Mouse (Mus musculus): ENCODE data around the gene Iars2. TPM values are rescaled to one million over a fixed set of nuclear protein-coding genes. Genes with fewer than 3 reads are reported as not detected.

The Iars2 gene
- polyA plus RNA-seq, 1 experiment from 2014 or later = 20.2 TPM

DNA sequence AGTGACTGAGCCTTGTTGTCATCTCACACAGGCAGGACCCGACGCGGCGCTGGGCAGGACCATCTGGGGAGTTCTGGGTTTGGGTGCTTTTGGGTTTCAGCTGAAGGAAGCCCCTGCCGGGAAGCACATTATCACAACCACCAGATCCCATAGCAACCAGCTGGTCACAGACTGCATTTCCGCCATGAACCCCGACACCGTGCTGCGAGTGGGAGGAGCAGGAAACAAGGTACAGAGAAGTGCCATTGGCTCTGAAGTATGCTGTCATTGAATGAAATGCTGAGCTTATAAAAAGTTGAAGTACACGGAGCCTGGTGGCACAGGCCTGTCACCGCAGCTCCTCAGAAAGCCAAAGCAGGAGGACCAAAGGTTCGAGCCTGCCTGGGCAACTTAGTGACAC is 23.0 kb upstream of the Iars2 start:
- Histone ChIP-seq H3K9me3 (no peaks in the 10 kb centered on the region), H3K4me3 (no peak overlapping the region), H3K27ac (no peak overlapping the region), H3K4me1 (no peaks in the 10 kb centered on the region), H3K27me3 (replicated peaks) (no peaks in the 10 kb centered on the region), H3K9ac (no peak overlapping the region), H3K36me3 (replicated peaks) (peaks cover 65% of the 10 kb centered on the region), H3K4me2 (no peak overlapping the region)
- WGBS = 91% methylated on average over 12 of the region's 12 CpGs
- no peak for ATAC-seq (replicated peaks)

DNA sequence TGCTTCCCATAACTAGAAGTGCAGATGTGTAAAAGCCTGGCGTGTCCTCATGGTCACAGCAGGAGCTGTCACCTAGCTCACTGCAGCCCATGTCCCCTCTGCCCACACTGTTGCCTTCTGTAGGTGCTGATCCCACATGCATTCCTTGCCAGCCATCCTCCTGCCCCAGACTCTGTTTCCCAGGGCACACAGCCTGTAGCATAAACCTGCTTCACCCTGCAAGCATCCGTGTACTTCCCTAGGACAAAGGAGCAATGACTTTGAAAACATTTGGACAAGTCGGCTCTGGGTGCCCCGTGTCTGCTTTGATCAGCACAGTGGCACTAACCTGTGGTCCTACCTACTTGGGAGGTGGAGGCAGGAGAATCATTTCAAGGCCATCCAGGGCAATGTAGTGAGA is 21.4 kb upstream of the Iars2 start:
- H3K27ac ChIP-seq = no peak overlapping the region
- 94% methylated on average over 4 of the region's 4 CpGs for WGBS
- H3K9ac ChIP-seq = no peak overlapping the region
- H3K36me3 ChIP-seq (replicated peaks) = peaks cover 68% of the 10 kb centered on the region
- no peaks in the 10 kb centered on the region for H3K27me3 ChIP-seq (replicated peaks)
- H3K4me1 ChIP-seq = no peaks in the 10 kb centered on the region
- no peak overlapping the region for H3K4me2 ChIP-seq
- H3K9me3 ChIP-seq = no peaks in the 10 kb centered on the region
- no peak for ATAC-seq (replicated peaks)
- H3K4me3 ChIP-seq = no peak overlapping the region

DNA sequence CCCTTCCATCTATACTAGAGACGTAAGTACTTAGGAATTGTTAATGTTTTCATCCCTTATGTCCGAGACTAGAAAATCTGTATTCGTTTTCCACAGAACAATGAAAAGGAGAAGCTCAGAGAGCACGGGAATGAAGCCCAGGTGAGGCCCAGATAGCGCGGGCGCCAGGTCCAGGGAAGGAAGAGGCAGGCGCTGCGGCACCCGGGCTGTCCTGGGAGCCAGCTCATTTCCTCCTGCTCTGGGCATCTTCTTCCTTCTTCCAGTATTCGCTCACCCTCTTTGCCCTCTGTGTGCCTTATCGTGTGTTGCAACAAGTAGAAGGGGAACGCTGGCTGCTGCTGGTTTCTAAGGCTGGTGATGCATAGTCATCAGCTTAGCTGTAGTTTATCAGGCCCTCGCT is 20.5 kb upstream of the Iars2 start:
- 95% methylated on average over 14 of the region's 14 CpGs for WGBS
- Histone ChIP-seq H3K4me3 (no peak overlapping the region), H3K9me3 (no peaks in the 10 kb centered on the region), H3K27me3 (replicated peaks) (no peaks in the 10 kb centered on the region), H3K4me2 (no peak overlapping the region), H3K27ac (no peak overlapping the region), H3K9ac (no peak overlapping the region), H3K36me3 (replicated peaks) (peaks cover 69% of the 10 kb centered on the region), H3K4me1 (no peaks in the 10 kb centered on the region)
- ATAC-seq (replicated peaks) = no peak

DNA sequence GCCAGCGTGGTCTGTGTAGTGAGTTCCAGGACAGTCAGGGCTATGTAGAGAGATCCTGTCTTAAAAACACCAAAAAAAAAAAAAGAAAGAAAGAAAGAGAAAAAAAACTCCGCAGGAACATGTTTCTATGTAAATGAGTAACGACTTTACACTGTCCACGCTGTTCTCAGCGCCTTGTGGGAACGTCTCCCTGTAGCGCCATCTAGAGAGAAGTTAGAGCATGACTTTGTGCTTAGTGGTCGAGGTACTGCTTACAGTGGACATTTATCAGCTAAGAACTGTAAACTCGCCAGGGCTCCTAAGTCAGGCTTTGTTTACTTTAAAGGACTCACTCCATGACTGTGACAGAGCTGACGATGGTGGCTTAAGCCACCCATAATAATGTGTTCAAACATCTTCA is 17.0 kb upstream of the Iars2 start:
- H3K9ac ChIP-seq = no peak overlapping the region
- H3K36me3 ChIP-seq (replicated peaks) = peaks cover 85% of the 10 kb centered on the region
- H3K4me2 ChIP-seq = no peak overlapping the region
- H3K27ac ChIP-seq = no peak overlapping the region
- H3K9me3 ChIP-seq = no peaks in the 10 kb centered on the region
- no peak for ATAC-seq (replicated peaks)
- no peak overlapping the region for H3K4me3 ChIP-seq
- H3K27me3 ChIP-seq (replicated peaks) = no peaks in the 10 kb centered on the region
- 82% methylated on average over 10 of the region's 10 CpGs for WGBS
- H3K4me1 ChIP-seq = no peaks in the 10 kb centered on the region

DNA sequence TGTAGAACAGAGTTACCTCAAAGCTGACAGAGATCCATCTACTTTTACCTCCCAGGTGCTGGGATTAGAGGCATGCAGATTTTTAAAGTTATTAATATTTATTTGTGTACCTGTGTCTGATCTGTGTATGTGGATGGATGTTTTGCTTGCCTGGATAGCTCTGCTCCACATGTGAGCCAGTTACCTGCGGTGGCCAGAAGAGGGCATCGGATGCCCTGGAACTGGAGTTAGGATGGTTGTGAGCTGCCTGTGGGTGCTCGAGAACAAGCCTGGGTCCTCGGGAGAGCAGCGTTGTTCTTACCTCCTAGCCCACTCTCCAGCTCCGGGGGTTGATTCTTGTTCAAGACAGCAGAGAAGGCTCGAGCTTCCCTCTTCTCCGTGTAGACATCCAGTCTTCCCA is 14.2 kb upstream of the Iars2 start:
- no peaks in the 10 kb centered on the region for H3K4me1 ChIP-seq
- no peak for ATAC-seq (replicated peaks)
- no peak overlapping the region for H3K9ac ChIP-seq
- 84% methylated on average over 8 of the region's 8 CpGs for WGBS
- H3K27ac ChIP-seq = no peak overlapping the region
- H3K4me2 ChIP-seq = no peak overlapping the region
- no peaks in the 10 kb centered on the region for H3K27me3 ChIP-seq (replicated peaks)
- H3K36me3 ChIP-seq (replicated peaks) = peaks cover 73% of the 10 kb centered on the region
- H3K4me3 ChIP-seq = no peak overlapping the region
- no peaks in the 10 kb centered on the region for H3K9me3 ChIP-seq

DNA sequence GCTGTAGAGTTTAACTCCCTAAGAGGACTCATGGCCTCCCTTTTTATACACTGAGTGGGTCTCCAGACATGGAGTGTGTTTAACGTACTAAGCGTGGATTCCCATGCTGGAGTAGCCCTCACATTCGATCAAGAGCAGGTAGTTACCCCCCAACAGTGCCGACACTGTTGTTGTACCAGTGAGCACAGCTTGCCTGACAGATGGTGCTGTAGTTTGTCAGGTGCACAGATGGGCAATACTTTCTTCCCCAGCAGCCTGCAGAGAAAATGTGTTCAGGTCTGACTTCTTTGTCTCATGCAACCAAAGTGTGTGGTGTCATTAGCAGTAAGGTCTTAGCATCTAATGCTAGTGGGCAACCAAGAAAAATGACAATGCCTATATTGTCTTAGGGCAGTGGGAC is 13.2 kb upstream of the Iars2 start:
- Histone ChIP-seq H3K27me3 (replicated peaks) (no peaks in the 10 kb centered on the region), H3K4me3 (no peak overlapping the region), H3K4me1 (no peaks in the 10 kb centered on the region), H3K4me2 (no peak overlapping the region), H3K36me3 (replicated peaks) (peaks cover 63% of the 10 kb centered on the region), H3K27ac (no peak overlapping the region), H3K9me3 (no peaks in the 10 kb centered on the region), H3K9ac (no peak overlapping the region)
- ATAC-seq (replicated peaks) = no peak
- WGBS = 96% methylated on average over 4 of the region's 4 CpGs

DNA sequence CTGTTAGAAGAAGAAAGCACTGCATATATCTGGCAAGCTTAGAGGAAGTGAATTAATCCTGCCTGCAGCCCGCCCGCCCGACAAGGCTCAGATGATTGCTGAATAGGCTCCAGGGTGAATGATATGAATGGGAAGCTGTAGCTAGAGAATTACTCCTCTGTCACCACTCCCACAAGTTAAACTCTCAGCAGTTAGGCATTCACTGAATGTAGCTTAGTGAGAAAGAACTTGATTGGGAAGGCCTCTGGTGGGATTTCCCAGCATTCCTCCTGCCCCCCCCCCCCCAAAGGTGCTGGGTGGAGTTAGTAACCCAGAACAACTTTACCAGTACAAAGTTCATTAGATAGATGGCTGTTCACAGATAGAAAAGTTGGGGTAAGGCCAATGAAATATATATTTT is 7.3 kb upstream of the Iars2 start:
- no peak for ATAC-seq (replicated peaks)
- no peak overlapping the region for H3K27ac ChIP-seq
- no peaks in the 10 kb centered on the region for H3K9me3 ChIP-seq
- no peaks in the 10 kb centered on the region for H3K27me3 ChIP-seq (replicated peaks)
- H3K9ac ChIP-seq = no peak overlapping the region
- peaks cover 29% of the 10 kb centered on the region for H3K4me1 ChIP-seq
- H3K36me3 ChIP-seq (replicated peaks) = peaks cover 13% of the 10 kb centered on the region
- no peak overlapping the region for H3K4me2 ChIP-seq
- WGBS = 16% methylated on average over 3 of the region's 3 CpGs
- H3K4me3 ChIP-seq = no peak overlapping the region

DNA sequence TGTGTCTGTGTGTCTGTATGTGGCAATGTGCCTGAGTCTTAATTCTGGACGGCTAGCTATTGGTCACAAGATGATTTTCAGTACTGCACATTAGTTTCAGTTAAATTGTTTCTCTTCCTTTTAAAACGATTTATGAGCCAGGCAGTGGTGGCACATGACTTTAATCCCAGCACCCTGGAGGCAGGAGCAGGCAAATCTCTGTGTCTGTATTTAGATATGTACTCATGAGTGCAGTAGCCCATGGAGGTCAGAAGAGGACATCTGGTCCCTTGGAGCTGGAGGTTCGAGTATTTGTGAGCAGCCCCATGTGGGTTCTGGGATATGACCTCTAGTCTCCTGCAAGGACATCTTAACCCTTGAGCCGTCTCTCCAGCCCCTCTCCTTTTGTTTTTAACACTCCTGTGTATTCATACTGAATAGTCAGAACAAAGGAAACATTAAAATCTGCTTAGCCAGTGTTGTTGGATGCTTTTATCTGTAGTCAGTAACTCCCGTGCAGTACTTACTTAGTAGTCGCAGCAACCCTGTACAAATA is 6.1 kb upstream of the Iars2 start:
- no peak overlapping the region for H3K4me3 ChIP-seq
- no peak for ATAC-seq (replicated peaks)
- no peak overlapping the region for H3K9ac ChIP-seq
- H3K4me1 ChIP-seq = peaks cover 34% of the 10 kb centered on the region
- no peak overlapping the region for H3K4me2 ChIP-seq
- no peaks in the 10 kb centered on the region for H3K27me3 ChIP-seq (replicated peaks)
- H3K27ac ChIP-seq = no peak overlapping the region
- WGBS = 67% methylated on average over 6 of the region's 6 CpGs
- H3K9me3 ChIP-seq = no peaks in the 10 kb centered on the region
- peaks cover 7% of the 10 kb centered on the region; the same call in 1 of the 2 replicates for H3K36me3 ChIP-seq (replicated peaks)

DNA sequence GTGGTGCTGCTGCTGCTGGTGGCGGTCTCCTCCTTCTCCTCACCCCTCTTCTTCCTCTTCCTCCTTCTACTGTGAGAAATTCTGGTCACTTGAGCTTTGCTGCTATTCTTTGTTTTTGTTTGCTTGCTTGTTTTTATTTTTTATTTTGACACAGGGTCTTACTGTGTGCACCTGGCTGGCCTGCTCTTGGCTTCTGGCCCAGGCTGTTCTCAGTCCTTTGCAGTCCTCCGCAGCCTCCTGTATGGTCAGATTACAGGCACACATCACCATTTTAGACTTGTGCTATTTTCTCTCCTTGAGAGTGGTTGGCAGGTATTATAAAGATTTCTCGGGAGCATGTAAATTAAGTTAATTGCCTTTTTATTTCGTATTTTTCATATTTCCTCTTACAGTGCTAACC is 4.9 kb upstream of the Iars2 start:
- WGBS = 80% methylated on average over 4 of the region's 4 CpGs
- Histone ChIP-seq H3K4me3 (no peak overlapping the region), H3K36me3 (replicated peaks) (no peaks in the 10 kb centered on the region; the same call in 1 of the 2 replicates), H3K4me2 (no peak overlapping the region), H3K9me3 (no peaks in the 10 kb centered on the region), H3K9ac (no peak overlapping the region), H3K27me3 (replicated peaks) (no peaks in the 10 kb centered on the region), H3K27ac (no peak overlapping the region), H3K4me1 (peaks cover 41% of the 10 kb centered on the region)
- no peak for ATAC-seq (replicated peaks)

DNA sequence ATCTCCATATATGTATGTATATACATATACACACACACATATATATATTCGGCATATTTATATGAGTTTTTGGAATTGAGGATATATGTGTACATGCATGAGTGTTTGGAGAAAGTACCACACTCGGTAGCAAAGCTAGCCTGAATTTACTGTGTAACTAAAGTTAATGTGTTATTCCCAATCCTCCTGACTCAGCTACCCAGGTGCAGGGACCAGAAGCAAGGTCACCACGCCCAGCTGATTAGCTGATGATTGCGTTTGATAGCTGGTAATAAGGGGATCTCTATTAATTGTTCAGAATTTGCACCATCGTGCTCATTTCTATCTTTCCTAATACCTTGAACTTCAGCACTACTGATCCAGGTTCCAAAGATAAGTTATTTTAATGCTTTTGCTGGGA is 4.5 kb upstream of the Iars2 start:
- H3K4me3 ChIP-seq = no peak overlapping the region
- no peak for ATAC-seq (replicated peaks)
- H3K4me2 ChIP-seq = no peak overlapping the region
- 94% methylated on average over 5 of the region's 5 CpGs for WGBS
- H3K9ac ChIP-seq = no peak overlapping the region
- no peak overlapping the region for H3K27ac ChIP-seq
- H3K27me3 ChIP-seq (replicated peaks) = no peaks in the 10 kb centered on the region
- H3K4me1 ChIP-seq = peaks cover 42% of the 10 kb centered on the region
- no peaks in the 10 kb centered on the region; the same call in 1 of the 2 replicates for H3K36me3 ChIP-seq (replicated peaks)
- no peaks in the 10 kb centered on the region for H3K9me3 ChIP-seq

DNA sequence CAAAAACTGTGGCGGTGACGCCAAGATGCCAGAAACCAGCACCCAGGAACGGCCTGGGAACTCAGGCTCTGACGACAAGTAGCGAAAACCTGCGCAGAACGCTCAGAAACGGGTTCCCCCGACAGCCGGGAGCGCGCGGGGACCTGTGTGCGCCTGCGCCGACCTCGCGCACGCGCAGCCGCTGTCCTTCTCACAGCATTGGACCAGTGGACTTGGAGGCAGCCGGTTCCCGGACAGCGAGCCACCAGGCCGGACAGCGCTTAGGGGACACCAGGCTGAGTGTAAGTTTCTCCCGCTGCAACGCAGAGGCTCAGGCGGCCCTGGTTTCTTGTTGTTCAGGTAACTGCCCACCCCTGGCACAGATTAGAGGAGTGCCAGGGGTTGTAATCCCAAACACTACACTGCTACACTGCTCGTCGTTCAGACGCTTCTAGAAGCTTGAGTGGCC is 2.8 kb upstream of the Iars2 start, which contains the start of gene Bpnt1:
Gene Bpnt1 (plus strand): TSS at position 167 of the 448 bp plus-strand sequence.
- no peaks in the 10 kb centered on the region for H3K9me3 ChIP-seq
- peak within 1 kb of the TSS; percentile 63 for H3K4me2 ChIP-seq
- under 1% methylated on average over 32 of the region's 32 CpGs for WGBS
- H3K4me3 ChIP-seq = peak within 1 kb of the TSS; percentile 60
- H3K4me1 ChIP-seq = peaks cover 50% of the 10 kb centered on the region
- ATAC-seq (replicated peaks) = peak; percentile 84
- peak within 1 kb of the TSS; percentile 70 for H3K9ac ChIP-seq
- peak within 1 kb of the TSS; percentile 83 for H3K27ac ChIP-seq
- no peaks in the 10 kb centered on the region for H3K36me3 ChIP-seq (replicated peaks)
- H3K27me3 ChIP-seq (replicated peaks) = no peaks in the 10 kb centered on the region

DNA sequence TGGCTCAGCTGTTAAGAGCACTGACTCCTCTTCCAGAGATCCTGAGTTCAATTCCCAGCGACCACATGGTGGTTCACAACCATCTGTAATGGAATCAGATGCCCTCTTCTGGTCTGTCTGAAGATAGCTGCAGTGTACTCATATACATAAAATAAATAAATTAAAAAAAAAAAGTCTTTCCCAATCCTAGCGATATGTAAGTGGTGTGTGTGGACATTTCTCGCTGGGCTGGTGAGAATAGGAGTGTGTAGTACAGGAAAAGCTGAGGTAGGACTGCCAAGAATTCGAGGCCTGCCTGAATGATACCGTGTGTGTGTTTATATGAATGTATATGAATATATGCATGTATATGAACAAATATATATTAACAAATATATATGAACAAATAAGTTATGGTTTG is 2.2 kb upstream of the Iars2 start:
- H3K27ac ChIP-seq = 0 out of 2 replicates have a peak overlapping the region, but pooled peaks have one; percentile 40
- WGBS = 47% methylated on average over 5 of the region's 5 CpGs
- no peak overlapping the region for H3K9ac ChIP-seq

DNA sequence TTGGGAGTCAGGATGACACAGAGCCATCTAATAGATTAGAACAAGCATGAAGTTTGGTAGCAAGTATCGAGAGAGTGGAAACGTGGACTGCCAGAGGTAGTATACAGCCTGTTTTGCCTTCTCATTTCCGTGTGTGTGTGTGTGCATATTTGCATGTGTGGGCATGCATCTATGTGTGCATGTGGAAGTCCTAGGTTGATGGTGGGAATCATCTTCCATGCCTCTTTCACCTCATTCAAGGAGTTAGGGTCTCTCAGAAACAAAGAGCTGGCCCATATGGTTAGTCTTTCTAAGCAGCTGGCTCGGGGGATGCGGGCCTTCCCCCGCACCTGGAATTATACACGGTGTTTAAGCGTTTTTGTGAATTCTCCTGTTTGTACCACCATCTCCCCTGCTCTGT is 655 bp upstream of the Iars2 start:
- Histone ChIP-seq H3K27ac (no peak overlapping the region), H3K9ac (no peak overlapping the region), H3K36me3 (replicated peaks) (peaks cover 10% of the 10 kb centered on the region; the same call in 1 of the 2 replicates), H3K4me1 (peaks cover 45% of the 10 kb centered on the region), H3K27me3 (replicated peaks) (no peaks in the 10 kb centered on the region), H3K4me3 (peak overlapping the region; percentile 81), H3K9me3 (no peaks in the 10 kb centered on the region), H3K4me2 (peak overlapping the region; percentile 91)
- WGBS = 96% methylated on average over 8 of the region's 8 CpGs
- ATAC-seq (replicated peaks) = no peak

More for the DNA sequence above, 2.2 kb upstream of the Iars2 start:
- no peaks in the 10 kb centered on the region for H3K9me3 ChIP-seq
- H3K4me2 ChIP-seq = peak overlapping the region; percentile 63
- H3K4me3 ChIP-seq = peak overlapping the region; percentile 60; the same call in 1 of the 2 replicates
- H3K36me3 ChIP-seq (replicated peaks) = no peaks in the 10 kb centered on the region
- ATAC-seq (replicated peaks) = no peak
- H3K27me3 ChIP-seq (replicated peaks) = no peaks in the 10 kb centered on the region
- peaks cover 50% of the 10 kb centered on the region for H3K4me1 ChIP-seq
